Mouse (Mus musculus) lung, postnatal 0 days (tissue): ENCODE data around the gene March4.

ENCODE experiments used
- CTCF ChIP-seq: IDR thresholded peaks from 2 replicates; pipeline ENCODE4 v1.5.1; 2016; ENCODE audit warnings: antibody characterized with exemption, mild to moderate bottlenecking
- EP300 ChIP-seq: IDR thresholded peaks from 2 replicates; pipeline ENCODE4 v1.6.1; 2016; ENCODE audit warnings: antibody characterized with exemption, mild to moderate bottlenecking, control low read depth

DNA sequence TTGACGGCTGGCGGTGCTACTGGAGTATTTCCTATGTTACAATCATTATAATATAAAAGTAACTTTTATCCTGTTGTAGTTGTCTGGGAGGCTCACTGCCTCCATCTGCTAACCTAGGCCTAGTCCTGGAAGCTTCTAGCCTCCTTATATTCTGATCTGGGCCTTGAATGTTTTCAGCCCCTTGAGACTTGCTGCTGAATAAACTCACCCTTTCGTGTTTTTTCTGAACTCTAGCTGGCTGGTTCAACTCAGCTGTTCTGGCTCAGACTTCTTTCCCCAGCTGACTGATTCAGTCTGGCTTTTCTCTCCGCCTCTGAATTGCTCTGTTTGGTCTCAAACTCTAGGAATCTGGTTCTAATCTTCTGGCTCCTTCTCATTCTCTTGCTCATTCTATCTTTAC is 47.2 kb upstream of the March4 start:
- no peak for TF ChIP-seq EP300
- TF ChIP-seq CTCF: no peak
